Mouse (Mus musculus) large intestine, adult 2 months (tissue): ENCODE data around the gene Epop. TPM values are rescaled to one million over a fixed set of nuclear protein-coding genes. Genes with fewer than 3 reads are reported as not detected.

Experiments
- DNase-seq: peaks from one replicate; pipeline ENCODE4 v3.0.0-alpha.2; 2012; ENCODE audit warnings: low read depth, low spot score
- WGBS: fragments of 180-500 bp; shearing (Covaris S2); methylation state at CpG from one replicate; pipeline ENCODE4 v1.1.7; 2018; 5-methylcytosine and 5-hydroxymethylcytosine counted together
- polyA plus RNA-seq: library from polyadenylated mRNA; depleted of rRNA; stranded (reverse); fragments of >200 nt; gene quantifications from 2 replicates; pipeline ENCODE4 v1.2.3, GENCODE M21; 2012; rRNA removed

Epop gene
- 1.2 and 1.5 TPM in 2 replicates for polyA plus RNA-seq

DNA sequence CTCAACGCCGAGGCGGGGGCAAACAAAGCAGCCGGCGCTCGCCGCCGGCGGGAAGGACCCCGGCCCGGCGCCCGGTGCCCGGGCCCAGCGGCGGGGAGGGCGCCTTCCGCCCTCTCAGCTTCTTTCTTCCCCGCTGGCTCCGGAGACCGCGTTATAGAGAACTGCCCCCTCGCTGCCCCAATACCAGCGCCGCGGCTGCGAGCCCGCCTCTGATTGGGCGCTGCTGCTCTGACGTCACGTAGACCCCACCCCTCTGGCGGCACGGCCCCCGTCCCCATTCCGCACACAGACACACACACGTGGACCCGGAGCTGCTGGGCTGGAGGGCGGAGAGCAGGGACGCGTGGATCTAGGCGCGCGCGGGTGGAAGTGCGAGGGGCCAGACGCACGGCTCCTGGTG is at the start of gene Epop:
Epop (minus strand) TSS at position 127 of the 400 bp plus-strand sequence.
- no peak for DNase-seq
- WGBS, result under 1% methylated on average over 47 of the region's 47 CpGs

DNA sequence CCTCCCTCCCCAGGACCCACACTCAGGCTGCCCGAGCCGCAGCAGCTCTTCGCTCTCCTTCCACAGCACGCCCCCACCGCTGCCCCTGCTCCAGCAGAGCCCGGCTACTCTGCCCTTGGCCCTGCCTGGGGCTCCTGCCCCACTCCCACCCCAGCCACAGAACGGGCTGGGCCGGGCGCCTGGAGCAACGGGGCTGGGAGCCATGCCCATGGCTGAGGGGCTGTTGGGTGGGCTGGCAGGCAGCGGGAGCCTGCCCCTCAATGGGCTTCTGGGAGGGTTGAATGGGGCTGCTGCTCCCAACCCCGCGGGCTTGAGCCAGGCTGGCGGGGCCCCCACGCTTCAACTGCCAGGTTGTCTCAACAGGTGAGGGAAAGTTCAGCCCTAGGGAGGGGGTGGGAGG is 48.8 kb upstream of the Epop start:
- WGBS, result 90% methylated on average over 15 of the region's 15 CpGs
- no peak for DNase-seq

DNA sequence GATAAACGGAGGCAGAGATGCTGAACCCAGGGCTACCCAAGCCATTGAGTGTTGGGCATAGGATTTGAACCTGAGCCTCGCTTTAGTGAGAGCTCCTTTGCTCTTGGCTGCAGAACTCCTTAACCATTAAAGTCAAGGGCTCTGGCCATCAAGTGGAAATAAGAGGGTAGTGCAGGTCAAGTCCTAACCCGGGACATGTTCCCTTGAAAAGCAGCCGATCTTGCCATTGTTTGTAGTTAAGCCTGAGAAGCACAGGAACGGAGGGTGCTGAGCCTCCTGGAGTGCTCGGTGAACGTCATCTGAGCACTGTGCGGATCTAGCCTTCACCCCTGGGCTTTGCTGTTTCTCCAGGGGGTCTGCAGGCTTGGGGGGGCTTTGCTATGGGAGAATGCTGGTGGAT is 48.3 kb upstream of the Epop start:
- no peak for DNase-seq
- WGBS, result 83% methylated on average over 8 of the region's 8 CpGs

DNA sequence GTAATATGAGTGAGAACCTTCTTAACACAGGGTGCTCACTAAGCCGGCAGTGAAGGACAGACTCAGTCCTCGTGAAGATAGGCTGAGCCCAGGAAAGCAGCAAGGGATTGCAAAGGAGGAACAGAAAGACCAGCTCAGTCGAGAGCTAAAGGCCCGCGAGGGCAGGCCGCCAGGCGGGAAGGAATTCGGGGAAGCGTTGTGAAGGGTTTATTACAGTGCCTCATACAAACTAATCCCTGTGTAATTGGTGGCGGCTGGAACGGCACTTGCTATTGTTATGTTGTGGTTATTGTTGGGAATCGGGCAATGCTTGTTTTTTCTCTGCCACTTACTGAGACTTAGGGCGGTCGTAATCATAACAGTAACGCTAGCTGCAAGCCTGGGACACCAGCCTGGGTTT is 47.9 kb upstream of the Epop start:
- 42% methylated on average over 15 of the region's 15 CpGs for WGBS
- DNase-seq, result no peak

DNA sequence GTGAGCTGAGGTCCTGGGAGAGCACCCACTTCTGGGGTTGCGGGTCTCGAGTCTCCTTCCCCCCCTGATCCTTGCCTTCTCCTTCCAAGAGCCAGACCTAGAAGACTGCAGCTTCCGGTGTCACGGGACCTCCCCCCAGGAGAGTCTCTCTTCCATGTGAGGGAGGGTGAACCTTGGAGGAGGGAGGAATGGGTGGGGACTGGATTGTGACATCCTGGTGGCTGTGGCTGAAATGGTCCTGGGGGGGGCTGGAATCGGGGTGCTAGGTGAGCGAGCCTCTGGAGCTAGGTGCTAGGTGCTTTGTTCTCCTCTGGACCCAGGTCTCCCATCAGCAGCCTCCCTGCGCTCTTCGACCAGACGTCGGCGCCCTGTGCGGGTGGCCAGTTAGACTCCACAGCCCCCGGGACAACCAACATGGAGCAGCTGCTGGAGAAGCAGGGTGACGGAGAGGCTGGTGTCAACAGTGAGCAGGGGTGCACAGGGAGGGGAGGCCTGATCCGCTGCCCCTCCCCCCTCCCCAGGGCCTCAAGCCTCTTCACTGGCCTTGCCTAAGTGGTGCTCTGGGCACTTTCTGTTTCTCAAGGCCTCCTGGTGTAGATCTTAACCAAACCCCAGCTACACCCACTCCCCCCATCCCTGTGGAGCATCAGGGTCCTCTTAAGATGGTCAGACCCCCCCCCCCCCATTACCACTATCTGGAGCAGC is 46.7 kb upstream of the Epop start:
- 92% methylated on average over 15 of the region's 15 CpGs for WGBS
- no peak for DNase-seq

DNA sequence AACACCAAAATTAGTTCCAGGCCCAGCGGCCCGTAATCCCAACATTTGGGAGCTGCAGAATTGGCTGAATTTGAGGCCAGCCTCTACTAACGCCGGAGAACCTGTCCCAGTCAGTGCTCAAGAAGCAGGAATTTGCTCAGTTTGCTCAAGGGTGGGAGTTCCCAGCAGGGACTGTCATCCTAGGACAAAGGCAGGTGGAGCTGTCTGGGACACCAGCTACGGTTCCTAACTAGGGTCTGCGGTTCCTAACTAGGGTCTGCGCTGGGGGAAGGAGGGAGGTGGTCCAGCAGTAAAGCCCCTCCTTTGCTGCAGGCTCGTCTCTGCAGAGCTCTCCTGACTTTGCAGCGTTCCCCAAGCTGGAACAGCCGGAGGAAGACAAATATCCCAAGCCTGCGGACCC is 43.6 kb upstream of the Epop start:
- no peak for DNase-seq
- WGBS, result 89% methylated on average over 11 of the region's 11 CpGs

DNA sequence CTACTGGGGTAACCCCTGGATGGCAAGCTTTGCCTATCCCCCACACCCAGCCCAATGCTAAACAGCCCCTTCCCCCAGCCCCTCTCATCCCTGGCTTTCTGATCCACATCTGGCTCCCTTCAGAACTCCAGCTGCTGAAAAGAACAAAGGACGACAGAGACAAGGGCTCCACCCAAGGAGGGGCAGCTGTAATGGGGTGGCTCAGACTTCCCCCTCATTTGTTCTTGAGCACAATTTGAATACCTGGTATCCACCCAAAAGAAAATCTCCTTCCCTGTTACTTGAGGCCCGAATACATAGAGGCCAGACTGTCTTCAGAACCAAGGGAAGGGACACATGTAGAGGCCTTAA is 41.6 kb upstream of the Epop start:
- DNase-seq, result no peak
- WGBS, result 60% methylated on average over 2 of the region's 2 CpGs

DNA sequence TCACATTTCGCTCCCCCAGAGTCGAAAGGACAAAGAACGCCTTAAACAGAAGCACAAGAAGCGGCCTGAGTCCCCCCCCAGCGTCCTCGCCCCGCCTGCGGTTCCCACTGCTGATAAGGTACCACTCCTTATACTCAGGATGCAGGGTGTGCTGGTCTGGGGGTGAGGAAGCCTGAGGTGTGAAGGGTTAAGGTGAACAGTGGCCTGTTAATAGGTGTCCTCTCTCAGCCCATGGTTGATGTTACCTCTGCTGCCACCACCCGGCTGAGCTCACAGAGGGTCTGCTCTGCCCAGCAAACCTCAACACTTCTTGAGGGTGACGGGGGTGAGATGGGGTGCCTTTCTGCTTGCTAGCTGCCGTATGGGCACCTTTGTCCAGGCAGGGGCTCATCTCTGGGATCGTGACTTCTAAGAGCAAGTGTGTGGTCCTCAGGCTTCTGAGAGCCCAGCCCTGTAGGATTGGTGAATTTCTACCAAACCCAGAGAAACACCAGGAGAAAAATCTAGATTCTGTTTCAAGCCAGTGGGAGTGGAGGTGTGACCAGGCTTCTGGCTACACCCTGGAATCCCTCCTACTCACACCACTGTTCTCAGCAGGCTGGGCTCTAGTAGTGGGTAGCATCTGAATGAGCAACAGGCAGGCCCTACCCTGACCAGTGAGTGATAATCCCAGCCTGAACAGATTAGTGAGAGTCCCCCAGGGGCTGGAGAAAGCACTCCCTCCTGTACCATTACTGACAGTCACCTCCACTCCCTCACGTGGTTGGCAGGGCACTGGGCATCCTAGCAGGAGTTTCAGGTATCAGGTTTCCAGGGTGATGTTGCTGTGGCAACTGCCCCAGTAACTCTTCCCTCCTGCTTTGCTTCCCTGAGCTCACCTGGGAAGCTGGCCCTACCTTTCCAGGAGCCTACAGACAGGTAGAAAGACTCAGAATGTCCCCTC is 41.0 kb upstream of the Epop start:
- DNase-seq, result no peak
- 77% methylated on average over 13 of the region's 13 CpGs for WGBS

DNA sequence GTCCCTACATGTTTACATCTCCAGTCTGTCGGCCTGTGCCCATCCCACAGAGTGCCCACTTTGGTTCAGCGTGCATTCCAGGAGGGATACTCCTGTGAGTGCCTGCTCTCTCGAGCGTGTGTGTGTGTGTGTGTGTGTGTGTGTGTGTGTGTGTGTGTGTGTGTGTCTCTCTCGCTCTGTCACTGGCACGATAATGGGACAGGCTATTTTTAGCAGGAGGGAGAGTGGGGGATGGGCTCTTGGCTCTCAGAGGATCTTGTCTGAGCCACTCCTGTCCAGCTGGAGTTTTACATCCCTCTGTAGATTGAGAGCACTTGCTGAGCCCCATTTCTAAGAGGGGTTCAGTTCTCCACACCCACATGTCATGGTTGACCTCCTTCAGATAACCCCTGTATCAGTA is 40.3 kb upstream of the Epop start:
- 53% methylated on average over 6 of the region's 6 CpGs for WGBS
- DNase-seq, result no peak

DNA sequence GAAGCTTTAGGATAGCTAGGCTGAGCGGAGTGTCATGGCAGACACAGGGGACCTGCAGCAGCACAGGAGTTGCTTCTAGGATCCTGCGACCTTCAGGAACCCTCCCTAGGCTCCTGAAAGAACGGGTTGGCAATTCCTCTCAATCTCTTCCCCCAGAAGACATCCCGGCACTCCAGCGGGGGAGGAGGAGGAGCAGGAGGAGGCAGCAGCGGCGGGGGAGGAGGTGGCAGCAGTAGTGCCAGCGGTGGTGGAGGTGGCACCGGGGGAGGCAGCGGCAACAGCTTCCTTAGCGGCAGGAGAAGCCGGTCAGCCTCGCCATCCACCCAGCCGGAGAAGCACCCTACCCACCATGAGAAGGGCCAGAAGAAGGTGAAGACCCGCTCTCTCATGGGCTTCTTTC is 39.8 kb upstream of the Epop start:
- no peak for DNase-seq
- WGBS, result 71% methylated on average over 15 of the region's 15 CpGs

DNA sequence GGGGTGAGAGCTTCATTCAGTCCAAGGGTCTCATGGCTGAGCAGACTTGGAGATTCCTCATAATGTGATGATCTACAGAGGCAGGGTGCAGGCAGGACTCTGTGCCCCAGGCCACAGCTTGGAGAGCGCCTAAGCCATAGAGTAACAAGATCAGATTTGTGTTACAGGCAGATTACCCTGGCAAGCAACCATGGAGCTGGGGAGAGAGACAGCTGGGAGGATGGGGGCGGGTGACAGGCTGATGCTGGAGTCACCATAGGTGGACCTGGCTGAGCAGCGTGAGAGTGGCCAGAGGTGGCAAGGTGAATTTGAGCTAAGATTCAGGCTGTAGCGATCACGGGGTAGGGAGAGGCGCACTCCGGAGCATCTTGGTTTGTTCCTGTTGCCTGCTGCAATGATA is 38.7 kb upstream of the Epop start:
- DNase-seq, result no peak

DNA sequence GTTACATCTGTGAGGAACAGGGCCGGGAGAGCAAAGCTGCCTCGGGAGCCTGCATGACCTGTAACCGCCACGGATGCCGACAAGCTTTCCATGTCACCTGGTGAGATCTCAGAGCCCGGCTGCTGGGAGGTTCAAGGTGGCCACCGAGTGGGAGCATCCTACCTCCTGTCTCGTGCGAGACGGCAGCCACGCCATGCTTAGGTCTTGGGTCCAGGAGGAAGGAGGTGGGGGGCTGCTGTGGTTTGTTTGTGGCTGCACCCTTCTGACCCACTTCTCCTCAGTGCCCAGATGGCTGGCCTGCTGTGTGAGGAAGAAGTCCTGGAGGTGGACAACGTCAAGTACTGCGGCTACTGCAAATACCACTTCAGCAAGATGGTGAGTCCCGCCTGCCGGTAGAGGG is 37.3 kb upstream of the Epop start:
- no peak for DNase-seq
- WGBS, result 92% methylated on average over 15 of the region's 15 CpGs

More for the DNA sequence above, 38.7 kb upstream of the Epop start:
- 93% methylated on average over 7 of the region's 7 CpGs for WGBS

DNA sequence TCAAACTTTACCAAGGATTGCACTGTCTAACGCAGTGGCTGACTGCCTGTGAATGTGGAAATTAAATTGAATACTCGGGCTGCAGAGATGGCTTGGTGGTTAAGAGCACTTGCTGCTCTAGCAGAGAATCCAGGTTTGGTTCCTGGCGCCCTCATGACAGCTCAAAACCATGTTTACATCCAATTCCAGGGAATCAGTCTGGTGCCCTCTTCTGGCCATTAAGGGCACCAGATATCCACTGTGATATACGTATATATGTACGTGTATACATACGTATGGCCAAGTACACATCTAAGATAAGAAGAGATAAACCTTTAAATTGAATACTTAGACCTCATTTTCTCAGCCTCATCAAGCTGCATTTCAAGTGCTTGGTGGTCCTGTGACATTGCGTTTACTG is 36.7 kb upstream of the Epop start:
- 94% methylated on average over 7 of the region's 7 CpGs for WGBS
- DNase-seq, result no peak

DNA sequence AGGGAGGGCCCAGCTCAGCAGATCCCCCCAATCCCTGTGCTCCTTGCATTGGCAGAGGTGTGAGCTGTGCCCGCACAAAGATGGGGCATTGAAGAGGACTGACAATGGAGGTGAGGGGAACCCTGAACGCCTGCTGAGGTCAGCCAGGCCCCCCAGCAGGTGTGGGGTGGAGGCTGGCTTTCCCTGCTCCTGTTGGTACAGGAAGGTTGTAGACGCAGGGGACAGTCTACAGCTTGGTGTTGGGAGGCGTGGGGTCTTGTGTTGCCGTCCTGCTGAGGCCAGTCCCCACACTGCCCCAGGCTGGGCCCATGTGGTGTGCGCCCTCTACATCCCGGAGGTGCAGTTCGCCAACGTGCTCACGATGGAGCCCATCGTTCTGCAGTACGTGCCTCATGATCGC is 35.9 kb upstream of the Epop start:
- no peak for DNase-seq
- WGBS, result 93% methylated on average over 13 of the region's 13 CpGs

DNA sequence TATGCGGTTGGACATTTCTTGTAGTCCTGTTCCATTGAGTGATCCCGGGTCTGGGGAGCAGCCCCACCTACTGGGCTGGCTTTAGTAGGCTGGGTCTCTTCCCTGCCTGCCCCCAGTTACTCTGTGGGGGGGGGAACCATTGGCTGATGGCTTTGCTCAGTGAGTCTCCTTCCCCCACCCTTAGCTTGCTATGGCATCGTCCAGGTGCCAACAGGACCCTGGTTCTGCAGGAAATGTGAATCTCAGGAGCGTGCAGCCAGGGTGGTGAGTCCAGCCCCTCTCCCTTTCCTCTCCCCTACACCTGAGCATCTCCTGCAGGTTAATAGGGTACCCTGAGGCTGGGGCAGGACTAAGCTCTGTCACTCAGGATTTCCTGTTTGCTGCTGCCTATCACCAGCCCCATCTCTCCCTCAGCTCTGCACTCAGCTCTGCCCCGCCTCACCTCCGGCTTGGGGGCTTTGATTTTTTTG is 35.3 kb upstream of the Epop start:
- DNase-seq, result no peak
- WGBS, result 42% methylated on average over 6 of the region's 6 CpGs

DNA sequence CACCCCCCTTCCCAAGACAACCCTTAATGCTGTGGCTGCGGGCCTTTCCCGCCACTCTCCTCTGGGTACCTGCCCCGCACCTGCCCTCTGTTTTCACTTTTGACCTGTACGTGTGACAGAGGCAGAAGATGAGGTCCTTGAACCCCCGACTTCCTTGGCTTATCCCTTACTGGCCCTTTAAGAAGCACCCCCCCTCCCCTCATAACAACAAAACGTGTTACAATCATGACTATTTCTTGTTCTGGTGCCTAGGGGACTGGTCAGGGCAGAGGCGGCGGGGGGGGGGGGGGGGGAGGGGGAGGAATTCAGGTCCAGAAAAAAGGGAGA is 34.8 kb upstream of the Epop start:
- DNase-seq, result no peak
- 2% methylated on average over 7 of the region's 8 CpGs for WGBS

DNA sequence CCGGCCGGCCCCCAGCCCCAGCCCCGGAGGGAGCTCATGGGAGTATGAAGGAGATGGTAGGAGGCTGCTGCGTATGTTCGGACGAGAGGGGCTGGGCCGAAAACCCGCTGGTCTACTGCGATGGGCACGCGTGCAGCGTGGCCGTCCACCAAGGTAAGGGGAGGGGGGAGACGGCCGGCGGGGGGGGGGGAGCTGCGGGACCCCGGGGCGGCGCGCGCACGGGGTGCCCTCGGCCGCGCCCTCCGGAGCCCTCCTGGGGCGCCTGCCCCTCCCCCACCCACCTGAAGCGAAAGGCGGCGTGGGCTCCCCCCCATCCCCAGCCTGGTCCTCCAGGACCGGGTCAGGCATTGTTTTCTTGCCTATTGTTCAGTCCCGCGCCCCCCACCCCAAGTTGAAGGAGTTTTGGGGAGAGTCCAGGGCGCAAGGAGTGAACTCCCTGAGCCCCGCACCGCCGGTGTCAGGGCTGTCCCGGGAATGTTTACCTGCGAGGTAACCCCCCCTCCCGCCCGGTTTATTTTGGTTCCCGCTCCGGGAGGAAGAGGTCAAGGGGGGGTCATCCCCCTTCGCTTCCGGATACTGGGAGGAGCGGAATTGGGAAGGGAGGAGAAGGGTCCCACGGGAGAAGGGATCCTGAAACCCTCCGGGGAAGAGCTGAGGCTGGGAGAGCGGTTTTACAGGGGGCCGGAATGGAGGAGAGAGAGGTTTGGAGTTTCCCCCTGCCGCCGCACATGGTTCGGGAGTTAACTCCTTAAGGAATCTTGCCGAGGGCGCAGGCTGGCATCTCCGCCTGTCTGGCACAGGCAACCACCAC is 34.2 kb upstream of the Epop start:
- under 1% methylated on average over 42 of the region's 57 CpGs for WGBS
- no peak for DNase-seq

DNA sequence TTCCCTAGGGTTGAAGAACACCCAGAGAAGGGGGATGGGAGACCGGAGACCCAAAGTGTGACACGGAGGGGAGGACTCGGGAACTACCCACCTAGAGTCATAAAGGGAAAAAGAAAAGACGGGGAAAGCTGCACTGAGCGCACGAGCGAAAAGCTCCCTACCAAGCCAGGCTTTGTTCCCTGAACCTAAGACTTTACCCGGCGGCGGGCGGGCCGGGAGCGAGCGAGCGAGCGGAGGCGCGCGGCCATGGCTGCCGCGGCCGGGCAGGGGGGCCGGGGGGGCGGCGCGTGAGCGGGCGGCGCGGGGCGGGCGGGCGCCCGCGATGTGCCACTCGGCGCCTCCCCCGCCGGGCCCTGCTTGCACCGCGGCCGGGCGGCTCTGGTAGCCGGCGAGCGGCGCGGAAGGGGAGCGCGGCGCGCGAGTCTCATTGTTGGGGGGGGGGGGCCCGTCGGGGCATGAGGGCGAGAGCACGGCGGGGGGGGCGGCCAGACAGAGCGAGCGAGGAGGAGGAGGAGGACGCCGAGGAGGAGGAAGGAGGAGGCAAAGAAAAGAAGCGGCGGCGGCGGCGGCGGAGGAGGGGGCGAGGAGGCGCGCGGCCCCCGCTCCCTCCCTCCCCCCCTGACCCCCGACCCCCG is 33.5 kb upstream of the Epop start, which contains the start of gene Mllt6:
Mllt6 (plus strand) TSS at position 522 of the 635 bp plus-strand sequence.
- WGBS, result 1% methylated on average over 41 of the region's 76 CpGs
- peak; percentile 48 for DNase-seq

DNA sequence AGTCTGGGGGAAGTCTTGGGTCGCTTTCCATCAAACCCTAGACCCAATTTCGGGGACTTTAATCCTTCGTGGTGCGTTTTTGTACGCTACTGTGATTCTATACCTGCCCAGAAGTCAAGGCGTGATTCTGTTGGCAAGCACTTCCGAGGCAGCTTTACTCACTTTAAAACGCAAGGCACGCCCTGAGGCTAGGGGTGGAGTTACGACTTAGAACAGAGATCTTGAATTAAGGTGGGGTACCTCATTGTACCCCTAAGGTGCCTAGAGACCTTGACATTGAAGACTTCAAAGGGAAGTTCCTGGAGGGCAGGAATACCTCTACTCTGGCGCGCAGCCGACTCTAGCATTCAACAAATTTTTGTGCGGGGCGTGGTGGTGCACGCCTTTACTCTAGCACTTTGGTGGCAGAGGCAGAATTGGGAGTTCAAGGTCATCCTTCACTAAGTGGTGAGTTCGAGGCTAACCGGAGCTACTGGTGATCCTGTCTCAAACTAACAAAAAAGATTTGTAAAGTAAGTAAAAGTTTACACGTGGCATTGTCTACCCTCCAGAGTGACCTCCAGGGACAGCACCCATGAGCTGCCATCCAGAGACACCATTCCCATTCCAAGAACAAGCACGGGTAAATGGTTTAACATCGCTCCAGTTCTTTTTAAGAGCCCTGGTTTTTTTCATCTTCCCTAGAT is 32.8 kb upstream of the Epop start:
- peak; percentile 59 for DNase-seq
- 2% methylated on average over 21 of the region's 21 CpGs for WGBS
